Mouse (Mus musculus): Measurements from ENCODE around the gene Tmem39b.

- TF ChIP-seq POLR2A (IDR thresholded peaks at IDR 0.05; ENCODE audit: borderline replicate concordance, low read depth, low read length): no peak
- no peak for TF ChIP-seq CTCF (IDR thresholded peaks at IDR 0.05; ENCODE audit: low read depth, low read length)
Observed at GRCm38 (mm10) chr4:129639221-129639620, 57.4 kb downstream of the Tmem39b start.
